Mouse (Mus musculus): Measurements from ENCODE around the gene Emc8. TPM values are rescaled to one million over a fixed set of nuclear protein-coding genes. Genes with fewer than 3 reads are reported as not detected.
"Not testable (repeated sequence)": the region's sequence is repeated elsewhere in the genome, so short reads cannot be mapped to it uniquely, and the experiment has no call there.

Emc8 gene
- polyA plus RNA-seq, 1 experiment: 109 TPM

- WGBS: 86% methylated on average over 8 of the region's 8 CpGs
- TF ChIP-seq CTCF (IDR thresholded peaks at IDR 0.05; ENCODE audit: extremely low read depth, insufficient read length, insufficient replicate concordance, low read depth, low read length) (no peak), POLR2A (IDR thresholded peaks at IDR 0.05; ENCODE audit: low read depth, low read length) (no peak)
- peak overlapping the region; percentile 18; the same call in 1 of the 2 replicates for H3K27ac ChIP-seq (ENCODE audit: insufficient read depth, low read depth, low read length)
These were observed 17.2 kb upstream of the Emc8 start for GRCm38 (mm10) chr8:120685591-120685990.

GRCm38 (mm10) chr8:120685097-120685496 is 16.7 kb upstream of the Emc8 start:
- H3K36me3 ChIP-seq (ENCODE audit: control insufficient read depth, insufficient read depth, low read length): no peaks in the 10 kb centered on the region
- peak overlapping the region; percentile 59 for H3K27ac ChIP-seq (ENCODE audit: insufficient read depth, low read depth, low read length)
- no peak overlapping the region for H3K4me3 ChIP-seq (ENCODE audit: low read depth, low read length)
- no peaks in the 10 kb centered on the region for H3K27me3 ChIP-seq (ENCODE audit: control insufficient read depth, insufficient read depth, low read length)
- H3K4me1 ChIP-seq (ENCODE audit: control insufficient read depth, insufficient read depth, insufficient read length, low read length): peaks cover 32% of the 10 kb centered on the region
- WGBS: 26% methylated on average over 5 of the region's 5 CpGs
- TF ChIP-seq POLR2A (IDR thresholded peaks at IDR 0.05; ENCODE audit: low read depth, low read length) (no peak), CTCF (IDR thresholded peaks at IDR 0.05; ENCODE audit: extremely low read depth, insufficient read length, insufficient replicate concordance, low read depth, low read length) (no peak)

More at GRCm38 (mm10) chr8:120685591-120685990, 17.2 kb upstream of the Emc8 start:
- no peaks in the 10 kb centered on the region for H3K27me3 ChIP-seq (ENCODE audit: control insufficient read depth, insufficient read depth, low read length)
- no peak overlapping the region for H3K4me3 ChIP-seq (ENCODE audit: low read depth, low read length)
- no peaks in the 10 kb centered on the region for H3K36me3 ChIP-seq (ENCODE audit: control insufficient read depth, insufficient read depth, low read length)
- H3K4me1 ChIP-seq (ENCODE audit: control insufficient read depth, insufficient read depth, insufficient read length, low read length): peaks cover 32% of the 10 kb centered on the region

- Histone ChIP-seq H3K27me3 (ENCODE audit: control insufficient read depth, insufficient read depth, low read length) (no peaks in the 10 kb centered on the region), H3K27ac (ENCODE audit: insufficient read depth, low read depth, low read length) (peak overlapping the region; percentile 95), H3K4me3 (ENCODE audit: low read depth, low read length) (no peak overlapping the region), H3K36me3 (ENCODE audit: control insufficient read depth, insufficient read depth, low read length) (no peaks in the 10 kb centered on the region), H3K4me1 (ENCODE audit: control insufficient read depth, insufficient read depth, insufficient read length, low read length) (peaks cover 38% of the 10 kb centered on the region)
- WGBS: 39% methylated on average over 5 of the region's 5 CpGs
- TF ChIP-seq CTCF (IDR thresholded peaks at IDR 0.05; ENCODE audit: extremely low read depth, insufficient read length, insufficient replicate concordance, low read depth, low read length) (no peak), POLR2A (IDR thresholded peaks at IDR 0.05; ENCODE audit: low read depth, low read length) (no peak; the same call in 1 of the 2 replicates)
These were observed 15.7 kb upstream of the Emc8 start for GRCm38 (mm10) chr8:120684082-120684481.

- no peaks in the 10 kb centered on the region for H3K36me3 ChIP-seq (ENCODE audit: control insufficient read depth, insufficient read depth, low read length)
- peak; percentile 93 for TF ChIP-seq CTCF (IDR thresholded peaks at IDR 0.05; ENCODE audit: extremely low read depth, insufficient read length, insufficient replicate concordance, low read depth, low read length)
- no peak for TF ChIP-seq POLR2A (IDR thresholded peaks at IDR 0.05; ENCODE audit: low read depth, low read length)
- WGBS: 7% methylated on average over 10 of the region's 10 CpGs
- no peak overlapping the region for H3K4me3 ChIP-seq (ENCODE audit: low read depth, low read length)
- peaks cover 42% of the 10 kb centered on the region for H3K4me1 ChIP-seq (ENCODE audit: control insufficient read depth, insufficient read depth, insufficient read length, low read length)
- H3K27me3 ChIP-seq (ENCODE audit: control insufficient read depth, insufficient read depth, low read length): no peaks in the 10 kb centered on the region
- H3K27ac ChIP-seq (ENCODE audit: insufficient read depth, low read depth, low read length): peak overlapping the region; percentile 95
These were observed 15.2 kb upstream of the Emc8 start for GRCm38 (mm10) chr8:120683602-120684001.

- H3K4me3 ChIP-seq (ENCODE audit: low read depth, low read length): no peak overlapping the region
- 74% methylated on average over 10 of the region's 10 CpGs for WGBS
- no peak for TF ChIP-seq POLR2A (IDR thresholded peaks at IDR 0.05; ENCODE audit: low read depth, low read length)
- no peak for TF ChIP-seq CTCF (IDR thresholded peaks at IDR 0.05; ENCODE audit: extremely low read depth, insufficient read length, insufficient replicate concordance, low read depth, low read length)
- H3K4me1 ChIP-seq (ENCODE audit: control insufficient read depth, insufficient read depth, insufficient read length, low read length): peaks cover 43% of the 10 kb centered on the region
- no peaks in the 10 kb centered on the region for H3K36me3 ChIP-seq (ENCODE audit: control insufficient read depth, insufficient read depth, low read length)
- H3K27me3 ChIP-seq (ENCODE audit: control insufficient read depth, insufficient read depth, low read length): no peaks in the 10 kb centered on the region
- no peak overlapping the region for H3K27ac ChIP-seq (ENCODE audit: insufficient read depth, low read depth, low read length)
These were observed 12.7 kb upstream of the Emc8 start for GRCm38 (mm10) chr8:120681113-120681512.

GRCm38 (mm10) chr8:120680405-120680804 is 12.0 kb upstream of the Emc8 start:
- TF ChIP-seq CTCF (IDR thresholded peaks at IDR 0.05; ENCODE audit: extremely low read depth, insufficient read length, insufficient replicate concordance, low read depth, low read length): peak; percentile 77
- not testable (repeated sequence) for H3K36me3 ChIP-seq (ENCODE audit: control insufficient read depth, insufficient read depth, low read length); H3K4me3 ChIP-seq (ENCODE audit: low read depth, low read length); H3K27me3 ChIP-seq (ENCODE audit: control insufficient read depth, insufficient read depth, low read length)
- WGBS: 25% methylated on average over 7 of the region's 7 CpGs
- peak overlapping the region; percentile 92 for H3K27ac ChIP-seq (ENCODE audit: insufficient read depth, low read depth, low read length)
- H3K4me1 ChIP-seq (ENCODE audit: control insufficient read depth, insufficient read depth, insufficient read length, low read length): peaks cover 42% of the 10 kb centered on the region

- H3K27me3 ChIP-seq (ENCODE audit: control insufficient read depth, insufficient read depth, low read length): no peaks in the 10 kb centered on the region
- peak overlapping the region; percentile 92 for H3K27ac ChIP-seq (ENCODE audit: insufficient read depth, low read depth, low read length)
- 0 out of 2 replicates have a peak, but pooled peaks cover 2% of the 10 kb centered on the region for H3K36me3 ChIP-seq (ENCODE audit: control insufficient read depth, insufficient read depth, low read length)
- H3K4me3 ChIP-seq (ENCODE audit: low read depth, low read length): no peak overlapping the region
- WGBS: 20% methylated on average over 11 of the region's 11 CpGs
- H3K4me1 ChIP-seq (ENCODE audit: control insufficient read depth, insufficient read depth, insufficient read length, low read length): peaks cover 36% of the 10 kb centered on the region
- TF ChIP-seq POLR2A (IDR thresholded peaks at IDR 0.05; ENCODE audit: low read depth, low read length) (no peak), CTCF (IDR thresholded peaks at IDR 0.05; ENCODE audit: extremely low read depth, insufficient read length, insufficient replicate concordance, low read depth, low read length) (no peak)
These were observed 11.4 kb upstream of the Emc8 start for GRCm38 (mm10) chr8:120679629-120680387.

Data from small intestine, adult 2 months (tissue).